Mouse (Mus musculus): Measurements from ENCODE around the gene Thumpd2.

The Thumpd2 gene

DNA sequence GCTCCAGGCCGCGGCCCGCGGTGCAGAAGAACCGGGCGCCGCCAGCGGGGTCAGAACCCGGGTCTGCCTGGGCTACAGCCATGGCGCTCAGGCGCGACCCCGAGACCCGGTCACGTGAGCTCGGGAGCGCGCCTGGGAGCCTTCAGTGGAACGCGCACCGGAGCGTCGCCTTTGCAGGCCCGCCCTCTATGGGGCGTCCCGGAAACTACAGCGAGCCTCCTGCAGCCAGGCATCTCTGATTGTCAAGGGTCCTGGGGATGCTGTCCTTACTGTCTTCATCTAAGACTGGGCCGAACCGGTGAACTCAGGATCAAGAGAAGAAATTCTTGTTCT, at the start of gene Thumpd2:
Gene Thumpd2 (minus strand): TSS at position 104 of the 333 bp plus-strand sequence.
- peak; percentile 91 for DNase-seq

DNA sequence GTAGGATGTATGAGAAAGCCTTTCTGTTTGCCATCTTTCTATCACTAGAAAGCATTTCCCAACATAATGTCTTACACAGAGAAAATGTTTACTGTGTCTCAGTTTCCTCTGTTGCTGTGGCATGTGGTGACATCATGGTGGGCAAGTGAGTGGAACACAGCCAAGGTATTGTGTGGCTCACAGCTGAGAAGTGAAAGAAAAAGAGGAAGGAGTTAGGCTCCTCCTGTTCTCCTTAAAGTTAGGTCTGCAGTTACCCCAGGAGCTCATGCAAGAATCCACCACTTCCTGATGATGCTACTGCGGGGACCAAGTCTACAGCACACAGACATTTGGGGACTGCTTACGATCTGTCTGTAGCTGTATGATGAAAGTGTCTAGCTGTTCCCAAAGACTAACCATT, 39.4 kb upstream of the Thumpd2 start:
- DNase-seq: no peak

DNA sequence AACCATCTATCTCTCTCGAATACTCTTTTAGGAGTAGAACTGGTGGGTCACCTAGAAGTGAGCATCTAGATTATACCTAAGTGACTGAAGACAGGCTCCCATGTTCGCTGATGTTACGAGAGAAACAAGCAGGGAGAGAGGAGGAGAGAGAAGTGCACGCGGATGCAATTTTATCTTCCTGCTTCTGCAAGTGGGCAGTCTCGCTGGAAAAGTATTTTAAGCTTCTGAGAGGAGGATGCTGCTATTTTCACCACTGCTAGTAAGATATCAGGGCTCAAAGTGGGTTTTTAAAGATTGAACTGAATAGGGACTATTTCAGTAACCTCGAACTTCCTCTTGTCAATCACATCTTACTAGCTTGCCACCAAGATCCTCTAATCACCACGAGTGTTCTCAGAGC, 38.0 kb upstream of the Thumpd2 start:
- DNase-seq: no peak

DNA sequence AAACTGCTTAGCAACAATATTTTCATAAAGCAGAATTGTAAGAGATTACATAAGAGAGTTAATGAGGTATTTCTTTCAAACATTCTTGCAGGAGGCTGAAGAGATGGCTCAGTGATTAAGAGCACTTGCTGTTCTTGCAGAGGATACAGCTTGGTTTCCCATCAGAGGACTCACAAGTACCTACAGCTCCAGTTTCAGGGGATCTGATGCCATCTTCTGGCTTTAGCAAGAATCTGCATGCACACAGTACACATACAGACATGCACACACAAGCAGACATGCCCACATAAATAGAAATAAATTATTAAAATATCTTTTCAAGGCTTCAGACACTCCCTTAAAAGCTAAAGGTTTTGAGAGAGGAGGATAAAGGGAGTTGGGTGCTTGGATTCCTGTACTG, 33.6 kb upstream of the Thumpd2 start:
- DNase-seq: no peak

DNA sequence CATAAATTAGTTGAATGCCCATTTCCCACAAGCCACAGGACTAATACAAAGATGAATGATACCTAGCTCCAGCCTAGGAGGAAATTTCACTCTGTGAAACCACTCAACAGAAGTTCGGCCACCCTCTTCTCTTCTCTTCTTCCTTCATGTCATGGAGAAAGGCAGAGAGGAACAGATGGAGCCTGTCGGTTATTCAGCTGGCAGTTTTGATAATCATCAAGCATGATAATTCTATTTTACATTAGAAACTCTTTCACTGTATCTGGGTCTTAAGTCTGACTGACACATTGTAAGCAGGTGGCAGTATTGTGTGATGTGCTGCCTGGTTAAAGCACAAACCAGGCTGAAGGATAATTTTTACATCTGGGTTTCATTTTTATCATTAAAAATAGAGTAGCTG, 31.6 kb upstream of the Thumpd2 start:
- no peak for DNase-seq

DNA sequence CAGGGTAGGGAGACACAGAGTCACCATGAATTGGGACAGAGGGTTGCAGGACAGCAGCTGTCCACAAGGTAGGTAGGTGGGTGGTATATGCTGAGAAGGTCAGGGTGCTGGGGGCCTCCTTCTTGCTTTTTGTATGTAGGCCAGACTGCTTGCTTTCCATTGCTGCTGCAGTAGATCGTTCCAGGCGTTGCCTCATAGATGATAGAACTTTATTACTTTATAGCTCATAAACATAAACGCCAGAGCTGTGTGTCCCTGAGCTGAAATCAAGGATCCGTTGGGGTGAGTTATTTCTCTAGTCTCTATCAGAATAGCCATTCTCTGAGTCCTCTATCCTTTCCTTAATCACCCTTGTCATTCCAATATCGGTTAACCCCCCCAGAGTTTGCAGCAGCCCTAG, 27.9 kb upstream of the Thumpd2 start:
- no peak for DNase-seq

DNA sequence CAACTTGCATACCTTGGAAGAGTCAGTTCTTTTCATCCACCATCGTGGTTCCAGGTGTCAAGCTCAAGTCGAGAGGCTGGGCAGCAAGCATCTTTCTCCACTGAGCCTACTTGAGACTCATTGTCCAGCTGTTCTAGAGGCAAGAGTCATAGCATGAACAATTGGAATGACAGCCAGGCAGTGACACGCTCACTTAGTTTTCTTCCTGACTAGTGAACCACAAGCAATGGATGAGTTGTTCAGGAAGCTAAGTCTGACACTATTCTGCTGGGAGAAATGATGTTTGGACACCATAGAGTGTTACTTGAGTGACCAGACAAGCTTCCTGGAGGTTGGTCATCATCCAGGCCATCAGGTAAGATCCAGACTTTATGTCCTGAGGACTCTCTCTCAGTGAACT, 24.0 kb upstream of the Thumpd2 start:
- no peak for DNase-seq

DNA sequence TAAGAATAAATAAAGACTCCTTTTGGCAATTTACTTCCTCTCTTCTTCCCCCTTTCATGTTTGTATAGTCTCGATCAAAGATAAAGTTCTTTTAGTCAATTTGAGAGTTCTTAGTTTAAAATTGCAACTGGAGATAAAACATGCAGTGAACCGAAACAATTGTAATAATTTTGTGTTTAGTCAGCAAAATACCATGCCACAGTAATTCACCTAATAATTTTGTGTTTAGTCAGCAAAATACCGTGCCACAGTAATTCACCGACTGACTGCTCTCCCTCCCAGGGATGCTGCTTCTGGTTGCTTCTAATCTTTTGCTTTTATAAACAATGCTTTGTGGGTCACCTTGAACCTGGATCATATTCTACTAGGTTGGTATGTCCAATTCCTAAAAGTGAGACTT, 22.9 kb upstream of the Thumpd2 start:
- no peak for DNase-seq

DNA sequence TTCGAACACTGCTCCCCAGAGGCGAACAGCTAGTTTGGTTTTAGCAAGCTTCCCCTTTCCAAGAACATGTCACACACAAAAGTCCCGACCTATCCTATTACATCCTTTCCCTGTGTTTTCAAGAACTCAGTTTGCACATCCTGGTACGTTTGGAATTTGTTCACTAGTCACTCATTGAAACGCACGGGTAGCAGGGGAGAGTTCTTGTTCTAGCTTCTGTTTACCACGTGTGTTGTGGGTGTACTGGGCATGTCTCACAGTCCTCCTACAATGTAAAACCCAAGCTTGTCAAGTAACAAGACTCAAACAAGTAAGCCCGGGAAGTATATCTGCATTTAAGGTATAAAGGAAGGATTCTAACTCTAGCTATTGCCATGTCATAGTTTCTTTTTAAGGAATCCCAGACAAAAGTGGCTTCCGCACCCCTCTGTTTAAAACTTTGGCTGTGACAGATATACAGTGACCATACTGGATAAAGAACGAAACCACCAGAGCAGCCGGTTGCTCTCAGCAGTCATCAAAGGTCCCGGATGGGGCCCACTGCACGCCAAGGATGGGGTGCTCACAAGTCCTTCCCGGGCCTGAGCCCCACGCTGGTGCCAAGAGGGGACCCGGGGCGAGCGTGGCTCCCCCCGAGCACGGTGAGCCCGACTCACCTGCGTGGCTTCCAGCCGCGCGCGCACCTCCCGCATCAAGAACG, 453 bp downstream of the Thumpd2 start:
- DNase-seq: peak in 1 of 2 experiments; percentile 20

DNA sequence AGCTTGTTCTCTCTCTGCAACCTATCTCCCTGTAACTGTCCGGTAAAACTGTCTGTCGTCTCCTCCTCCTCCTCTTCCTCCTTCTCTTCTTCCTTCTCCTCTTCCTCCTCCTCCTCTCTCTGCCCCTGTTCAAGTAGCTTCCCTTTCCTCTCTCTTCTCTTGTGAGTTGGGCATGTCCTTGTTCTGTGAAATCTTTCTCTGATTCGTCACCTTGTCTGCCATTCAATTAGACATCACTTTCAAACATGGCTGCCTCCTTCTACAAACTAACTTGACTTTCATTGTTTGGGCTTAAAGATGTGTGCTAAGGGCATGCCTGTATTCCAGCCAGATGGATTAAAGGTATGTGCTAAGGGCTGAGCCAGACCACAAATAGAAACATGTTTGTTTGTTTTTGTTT, 1.5 kb downstream of the Thumpd2 start:
- no peak for DNase-seq

DNA sequence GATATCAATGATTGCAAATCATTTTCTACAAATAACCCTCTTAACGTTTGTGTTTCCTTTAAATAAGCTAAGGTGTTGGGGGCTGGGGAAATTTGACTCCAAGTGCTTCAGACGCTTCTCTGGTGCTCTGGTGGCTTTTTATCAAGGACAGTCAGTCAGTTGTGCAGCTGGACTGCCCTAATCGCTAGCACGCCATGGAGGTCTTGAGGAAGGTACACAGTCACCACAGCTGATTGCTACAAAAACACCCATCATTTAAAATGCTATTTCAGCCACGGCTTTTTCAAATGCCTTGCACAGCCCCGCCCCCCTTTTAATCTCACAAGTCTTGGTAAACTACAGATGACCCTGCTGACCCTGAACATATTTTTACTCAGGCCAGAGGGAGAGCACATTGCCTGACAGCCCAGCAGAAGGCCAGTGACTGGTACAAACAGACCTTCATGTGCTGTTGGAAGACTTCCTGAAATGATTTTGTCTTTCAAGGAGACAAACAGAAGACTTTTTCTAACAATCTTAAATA, 2.5 kb downstream of the Thumpd2 start:
- DNase-seq: no peak

DNA sequence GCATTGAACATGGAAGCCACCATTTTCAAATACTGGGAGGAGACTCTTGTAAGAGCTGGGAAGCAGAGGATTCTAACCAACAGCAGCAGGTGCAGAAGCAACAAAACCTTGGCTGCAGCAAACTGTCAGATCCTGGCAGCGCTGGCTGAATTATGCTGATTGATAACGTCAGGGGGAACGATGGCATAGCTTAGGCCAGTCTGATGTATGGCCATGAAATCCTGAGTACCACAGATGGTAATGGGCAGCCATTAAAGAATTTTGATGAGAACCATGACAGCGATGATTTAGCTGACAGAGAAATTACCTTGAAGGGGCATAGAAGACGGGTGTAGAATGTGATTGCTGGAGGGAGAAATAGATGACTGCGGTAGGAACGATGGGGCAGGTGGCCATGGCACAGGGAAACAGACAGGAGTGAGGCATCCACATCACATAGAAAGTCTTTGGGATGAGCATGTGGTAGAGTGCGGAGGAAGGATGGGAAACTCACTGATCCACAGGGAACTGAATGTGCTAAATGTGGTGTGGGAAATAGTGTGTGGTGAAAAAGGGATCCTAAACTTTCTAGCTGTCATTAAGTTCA, 8.0 kb downstream of the Thumpd2 start:
- no peak for DNase-seq

DNA sequence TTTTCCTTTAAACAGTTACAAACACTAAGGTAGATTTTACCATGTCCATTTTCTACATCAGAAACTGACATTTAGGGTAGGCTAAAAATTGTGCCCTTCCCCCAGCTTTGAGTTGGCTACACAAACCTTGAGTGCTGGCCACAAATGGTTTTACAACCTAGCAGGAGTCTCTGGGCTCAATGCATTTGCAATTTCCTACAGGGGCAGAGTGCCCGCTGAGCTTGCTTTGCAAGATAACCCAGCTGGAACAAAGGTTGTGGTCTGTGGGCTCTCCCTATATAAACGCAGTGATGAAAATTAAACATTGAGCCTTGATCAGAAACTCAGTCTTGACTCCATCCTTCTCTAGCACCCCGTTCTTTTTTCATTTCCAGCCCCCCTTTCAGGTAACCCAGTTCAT, 8.8 kb downstream of the Thumpd2 start:
- DNase-seq: no peak

DNA sequence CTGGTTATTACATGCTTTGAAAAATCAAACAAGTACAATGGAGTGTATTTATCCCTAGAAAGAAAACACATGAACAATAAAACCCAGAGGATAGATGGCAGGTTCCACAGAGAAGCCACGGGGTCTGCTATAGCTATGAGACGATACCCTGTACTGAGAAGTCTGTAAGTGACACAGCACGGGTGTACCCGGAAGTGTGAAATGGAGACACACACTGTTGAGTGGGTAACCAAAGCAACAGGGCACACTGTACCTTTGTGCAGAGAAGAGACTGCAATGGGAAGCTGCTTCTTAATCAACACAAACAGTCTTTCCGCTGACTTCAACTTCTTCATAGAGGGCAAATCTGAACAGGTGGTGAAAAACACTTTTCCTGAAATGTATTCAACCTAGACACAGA, 9.4 kb downstream of the Thumpd2 start:
- DNase-seq: no peak

DNA sequence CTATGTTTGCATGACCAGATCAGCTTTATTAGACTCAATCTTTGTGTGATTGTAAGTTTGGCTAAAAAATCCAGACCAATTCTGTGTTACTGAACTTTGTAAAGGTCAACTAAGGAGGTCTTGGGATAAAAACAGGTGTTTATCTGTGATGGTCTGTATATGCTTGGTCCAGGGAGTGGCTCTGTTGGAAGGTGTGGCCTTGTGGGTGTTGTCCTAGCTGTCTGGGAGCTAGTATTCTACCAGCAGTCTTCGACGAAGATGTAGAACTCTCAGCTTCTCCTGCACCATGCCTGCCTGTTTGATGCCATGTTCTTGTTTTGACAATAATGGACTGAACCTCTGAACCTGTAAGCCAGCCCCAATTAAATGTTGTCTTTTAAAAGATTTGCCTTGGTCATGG, 11.6 kb downstream of the Thumpd2 start:
- DNase-seq: no peak

DNA sequence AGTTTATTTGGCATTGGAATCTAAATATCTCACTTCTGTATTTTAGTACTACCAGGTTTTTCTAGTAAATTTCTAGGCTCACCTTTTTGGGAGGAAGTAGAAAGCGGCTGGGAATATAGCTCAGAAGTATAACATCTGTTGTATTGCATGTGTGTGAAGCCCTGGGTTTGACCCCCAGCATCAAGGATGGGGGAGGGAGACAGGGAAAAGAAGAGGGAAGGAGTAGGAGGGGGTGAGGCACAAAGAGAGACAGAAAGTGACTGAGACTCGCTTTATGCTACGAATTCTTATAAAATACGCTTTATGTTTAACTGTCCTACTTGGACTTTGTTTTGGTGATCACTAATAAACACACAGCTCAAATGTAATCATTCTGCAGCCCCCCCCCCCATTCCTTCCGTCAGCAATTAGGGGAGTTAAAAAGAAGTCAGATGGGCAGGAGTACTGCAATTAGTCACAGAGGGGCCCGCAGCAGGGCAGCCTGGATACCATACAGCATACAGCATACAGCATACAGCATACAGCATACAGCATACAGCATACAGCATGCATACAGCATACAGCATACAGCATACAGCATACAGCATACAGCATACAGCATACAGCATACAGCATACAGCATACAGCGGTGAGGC, 16.8 kb downstream of the Thumpd2 start:
- no peak for DNase-seq

DNA sequence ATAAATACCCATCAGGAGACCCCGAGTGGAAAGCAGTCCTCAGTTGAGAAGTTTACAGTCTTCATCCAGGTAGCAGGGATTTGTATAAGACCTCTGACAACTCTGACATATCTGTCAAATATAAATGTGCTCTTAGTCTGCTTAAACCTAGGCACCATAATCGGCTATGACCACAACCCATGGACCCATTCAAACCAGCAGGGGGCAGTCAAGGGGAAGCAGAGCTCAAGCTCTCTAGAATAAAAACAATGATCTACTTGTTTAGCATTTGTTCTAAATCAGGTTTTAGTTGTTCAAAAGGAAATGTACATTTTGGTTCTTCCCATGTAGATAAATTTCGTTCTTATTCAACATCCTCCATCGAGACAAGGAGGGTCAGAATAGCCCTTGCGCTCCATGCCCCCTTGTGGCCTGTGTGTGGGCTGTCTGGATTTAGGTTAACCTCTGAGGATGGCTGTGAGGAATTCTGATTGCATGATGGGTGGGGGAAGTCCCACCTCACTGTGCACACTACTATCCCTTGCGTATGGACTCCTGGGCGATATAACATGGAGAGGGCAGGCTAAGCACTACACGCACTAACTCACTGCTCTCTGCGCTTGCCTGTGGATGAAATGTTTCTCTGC, 19.2 kb downstream of the Thumpd2 start:
- DNase-seq: peak in 1 of 2 experiments; percentile 40

DNA sequence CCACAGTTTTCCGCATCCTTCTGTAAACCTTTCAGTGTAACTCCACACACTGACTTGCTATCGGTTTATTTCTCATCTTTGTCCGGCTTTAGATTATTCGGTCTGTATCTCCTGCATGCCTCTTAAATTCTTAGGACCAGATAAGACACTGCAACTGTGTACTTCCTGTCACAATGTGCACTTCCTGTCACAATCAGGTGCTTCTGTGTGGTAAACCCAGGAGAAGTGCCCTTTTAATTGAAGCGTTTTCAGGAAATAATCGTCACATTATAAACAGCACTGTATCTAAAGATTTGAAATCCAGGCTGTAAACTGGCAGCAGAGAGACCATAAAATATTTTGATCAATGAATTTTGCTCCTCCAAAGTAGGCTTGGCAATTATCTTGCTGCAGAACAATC, 19.8 kb downstream of the Thumpd2 start:
- no peak for DNase-seq

DNA sequence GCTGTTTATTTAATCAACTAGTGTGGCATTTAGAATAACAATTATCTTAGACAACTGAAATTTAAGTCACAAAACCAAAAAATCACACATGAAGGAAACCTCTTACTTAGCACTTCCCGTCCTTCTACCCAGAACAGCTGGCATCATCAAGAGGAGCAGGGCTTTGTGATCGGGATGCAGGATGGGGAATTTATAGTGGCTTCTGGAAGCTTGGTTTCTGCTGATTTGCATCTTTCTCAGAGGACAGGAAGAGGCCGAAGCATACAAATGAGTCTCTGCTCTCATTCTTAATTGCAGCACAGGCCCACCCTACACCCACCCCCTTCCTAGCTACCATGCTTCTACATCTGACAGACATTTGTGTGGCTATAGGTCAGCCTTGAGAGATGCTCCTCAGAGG, 20.5 kb downstream of the Thumpd2 start:
- DNase-seq: no peak

DNA sequence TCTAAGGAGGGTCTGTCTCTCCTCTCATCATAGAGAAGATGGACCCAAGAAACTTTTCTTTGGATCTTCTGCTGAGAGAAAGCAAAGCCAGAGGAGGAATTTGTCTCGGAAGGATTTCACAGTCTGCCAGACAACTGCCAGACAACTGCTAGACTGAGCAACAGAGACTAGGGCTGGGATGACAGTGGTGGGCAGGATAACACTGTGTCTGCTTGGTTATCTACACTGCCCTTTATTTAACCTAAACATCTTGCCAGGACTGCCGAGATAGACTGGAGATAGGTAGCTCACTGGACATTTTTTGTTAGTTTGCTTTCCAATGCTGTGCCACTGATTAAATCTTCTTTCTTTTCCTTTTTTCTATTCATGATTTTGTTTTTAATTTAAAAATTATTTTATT, 23.2 kb downstream of the Thumpd2 start:
- no peak for DNase-seq

DNA sequence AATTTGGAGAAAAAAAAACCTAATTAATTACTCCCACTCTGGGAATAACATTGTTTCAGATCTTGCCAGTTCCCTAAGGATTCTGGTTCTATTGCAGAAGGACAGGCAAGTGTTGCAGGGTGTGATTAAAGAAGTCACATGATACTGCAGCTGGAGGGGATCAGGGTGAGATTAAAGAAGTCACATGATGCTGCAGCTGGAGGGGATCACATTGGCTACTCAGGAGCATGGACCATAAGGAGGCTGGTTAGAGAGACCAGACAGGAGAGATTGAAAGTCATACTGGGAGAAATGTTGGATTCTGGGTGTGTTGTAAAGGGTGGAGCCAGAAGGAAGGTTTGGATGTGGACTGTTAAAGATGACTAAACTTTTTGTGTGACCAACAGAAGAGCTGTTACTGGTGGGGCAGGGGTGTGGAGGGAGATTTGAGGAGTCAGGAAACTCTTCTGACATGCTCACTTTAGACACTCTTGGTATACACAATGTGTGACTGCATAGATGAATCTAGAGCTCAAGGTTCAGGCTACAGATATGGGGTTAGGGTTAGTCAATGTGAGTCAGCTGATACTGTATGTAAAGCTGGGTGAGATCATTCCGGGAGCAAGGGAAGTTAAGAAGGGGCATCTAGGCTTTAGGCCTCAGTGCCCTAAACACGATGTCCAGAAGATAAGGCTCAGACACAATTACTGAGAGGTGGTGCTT, 26.0 kb downstream of the Thumpd2 start:
- no peak for DNase-seq

DNA sequence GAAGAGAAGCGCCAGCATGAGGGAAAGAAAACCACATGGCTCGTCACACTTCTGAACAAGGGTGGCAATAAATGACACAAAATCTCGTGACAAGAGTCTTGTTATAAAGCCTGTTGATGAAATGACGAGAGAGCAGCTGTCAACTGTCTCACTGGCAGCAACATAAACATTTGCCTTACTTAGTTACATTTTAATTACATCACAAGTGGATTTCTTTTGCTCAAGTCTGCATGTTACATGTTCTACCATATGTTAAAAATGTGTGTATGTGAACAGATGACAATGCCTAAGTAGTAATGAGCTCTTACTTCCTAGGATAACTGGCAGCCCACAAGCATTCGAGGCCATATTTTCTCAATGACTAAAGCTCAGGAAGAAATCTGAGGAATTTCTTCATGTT, 29.5 kb downstream of the Thumpd2 start:
- no peak for DNase-seq

DNA sequence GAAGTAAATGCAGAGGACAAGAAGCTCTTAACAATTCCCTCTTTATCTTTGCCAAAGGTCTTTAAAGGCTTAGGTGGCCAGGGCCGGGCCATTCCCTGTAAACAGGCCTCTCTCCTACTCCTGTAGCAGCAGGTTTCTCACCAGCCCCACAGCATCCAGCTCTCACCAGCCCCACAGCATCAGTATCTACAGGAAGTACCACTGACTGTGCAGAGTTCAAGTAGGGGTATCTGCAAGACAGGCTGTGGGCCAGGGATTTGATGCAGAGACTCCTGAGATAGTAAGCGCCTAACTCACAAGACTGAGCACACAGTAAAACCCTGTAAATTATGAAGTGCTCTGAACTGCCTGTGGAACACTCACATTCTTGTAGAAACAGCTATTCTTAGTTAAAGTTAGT, 31.9 kb downstream of the Thumpd2 start:
- no peak for DNase-seq
